Mouse (Mus musculus): ENCODE measurements around the gene Brinp2. TPM values are rescaled to one million over a fixed set of nuclear protein-coding genes. Genes with fewer than 3 reads are reported as not detected.
A peak's percentile ranks its signal among the peaks of the same experiment; 100 is the strongest.

The Brinp2 gene
- total and polyA plus RNA-seq, 3 experiments, result 0.20 to 0.25 (median 0.21) TPM

GRCm38 (mm10) chr1:158215581-158215980, 140.5 kb downstream of the Brinp2 start:
- no peak overlapping the region for H3K9ac ChIP-seq (ENCODE audit: low read depth, low read length)
- intact Hi-C loops (cut with DNase I), result no loop called here
- WGBS, result 71% methylated on average over 9 of the region's 9 CpGs
- no peak overlapping the region for H3K4me3 ChIP-seq
- H3K27me3 ChIP-seq (ENCODE audit: control insufficient read depth, insufficient read depth, low read length), result no peaks in the 10 kb centered on the region
- no peaks in the 10 kb centered on the region for H3K4me1 ChIP-seq (ENCODE audit: control insufficient read depth, insufficient read depth, low read length)
- no peaks in the 10 kb centered on the region for H3K79me2 ChIP-seq (replicated peaks; ENCODE audit: control insufficient read depth, insufficient read depth, low read length)
- no peak for DNase-seq
- no peaks in the 10 kb centered on the region for H3K36me3 ChIP-seq (ENCODE audit: control insufficient read depth, insufficient read depth, low read length)
- H3K27ac ChIP-seq, result no peak overlapping the region
- no peak for TF ChIP-seq CTCF (IDR thresholded peaks at IDR 0.05)
- no peak for TF ChIP-seq POLR2A (IDR thresholded peaks at IDR 0.05; ENCODE audit: insufficient read depth, low read depth, low read length)
- no peak for TF ChIP-seq EP300 (IDR thresholded peaks at IDR 0.05; ENCODE audit: insufficient read depth, low read depth, low read length)

GRCm38 (mm10) chr1:158214743-158215142, 141.4 kb downstream of the Brinp2 start:
- H3K79me2 ChIP-seq (replicated peaks; ENCODE audit: control insufficient read depth, insufficient read depth, low read length), result no peaks in the 10 kb centered on the region
- no peaks in the 10 kb centered on the region for H3K27me3 ChIP-seq (ENCODE audit: control insufficient read depth, insufficient read depth, low read length)
- no peaks in the 10 kb centered on the region for H3K36me3 ChIP-seq (ENCODE audit: control insufficient read depth, insufficient read depth, low read length)
- TF ChIP-seq CTCF (IDR thresholded peaks at IDR 0.05) (peak; percentile 22), EP300 (IDR thresholded peaks at IDR 0.05; ENCODE audit: insufficient read depth, low read depth, low read length) (no peak)
- no peak for DNase-seq
- H3K27ac ChIP-seq, result no peak overlapping the region
- intact Hi-C loops (cut with DNase I), result no loop called here
- WGBS, result 44% methylated on average over 5 of the region's 5 CpGs
- H3K4me1 ChIP-seq (ENCODE audit: control insufficient read depth, insufficient read depth, low read length), result no peaks in the 10 kb centered on the region
- H3K9ac ChIP-seq (ENCODE audit: low read depth, low read length), result no peak overlapping the region
- no peak overlapping the region for H3K4me3 ChIP-seq

GRCm38 (mm10) chr1:158213736-158214135, 142.4 kb downstream of the Brinp2 start:
- Histone ChIP-seq H3K27me3 (ENCODE audit: control insufficient read depth, insufficient read depth, low read length) (no peaks in the 10 kb centered on the region), H3K79me2 (replicated peaks; ENCODE audit: control insufficient read depth, insufficient read depth, low read length) (no peaks in the 10 kb centered on the region), H3K4me3 (no peak overlapping the region), H3K27ac (no peak overlapping the region), H3K36me3 (ENCODE audit: control insufficient read depth, insufficient read depth, low read length) (no peaks in the 10 kb centered on the region), H3K9ac (ENCODE audit: low read depth, low read length) (no peak overlapping the region), H3K4me1 (ENCODE audit: control insufficient read depth, insufficient read depth, low read length) (no peaks in the 10 kb centered on the region)
- TF ChIP-seq POLR2A (IDR thresholded peaks at IDR 0.05; ENCODE audit: insufficient read depth, low read depth, low read length), result no peak
- no peak for DNase-seq
- intact Hi-C loops (cut with DNase I), result no loop called here
- 69% methylated on average over 4 of the region's 4 CpGs for WGBS

GRCm38 (mm10) chr1:158207620-158208019, 148.5 kb downstream of the Brinp2 start:
- Histone ChIP-seq H3K9ac (ENCODE audit: low read depth, low read length) (no peak overlapping the region), H3K4me1 (ENCODE audit: control insufficient read depth, insufficient read depth, low read length) (no peaks in the 10 kb centered on the region), H3K27ac (no peak overlapping the region), H3K36me3 (ENCODE audit: control insufficient read depth, insufficient read depth, low read length) (no peaks in the 10 kb centered on the region), H3K27me3 (ENCODE audit: control insufficient read depth, insufficient read depth, low read length) (no peaks in the 10 kb centered on the region), H3K79me2 (replicated peaks; ENCODE audit: control insufficient read depth, insufficient read depth, low read length) (no peaks in the 10 kb centered on the region), H3K4me3 (no peak overlapping the region)
- no peak for DNase-seq
- 39% methylated on average over 2 of the region's 2 CpGs for WGBS
- intact Hi-C loops (cut with DNase I), result no loop called here
- no peak for TF ChIP-seq CTCF (IDR thresholded peaks at IDR 0.05)
- TF ChIP-seq EP300 (IDR thresholded peaks at IDR 0.05; ENCODE audit: insufficient read depth, low read depth, low read length), result no peak
- no peak for TF ChIP-seq POLR2A (IDR thresholded peaks at IDR 0.05; ENCODE audit: insufficient read depth, low read depth, low read length)

- intact Hi-C loops (cut with DNase I), result no loop called here
- H3K27ac ChIP-seq, result no peak overlapping the region
- H3K4me1 ChIP-seq (ENCODE audit: control insufficient read depth, insufficient read depth, low read length), result no peaks in the 10 kb centered on the region
- H3K79me2 ChIP-seq (replicated peaks; ENCODE audit: control insufficient read depth, insufficient read depth, low read length), result no peaks in the 10 kb centered on the region
- no peaks in the 10 kb centered on the region for H3K27me3 ChIP-seq (ENCODE audit: control insufficient read depth, insufficient read depth, low read length)
- no peak for TF ChIP-seq POLR2A (IDR thresholded peaks at IDR 0.05; ENCODE audit: insufficient read depth, low read depth, low read length)
- no peak for TF ChIP-seq EP300 (IDR thresholded peaks at IDR 0.05; ENCODE audit: insufficient read depth, low read depth, low read length)
- no peak for TF ChIP-seq CTCF (IDR thresholded peaks at IDR 0.05)
- 77% methylated on average over 2 of the region's 2 CpGs for WGBS
- H3K4me3 ChIP-seq, result no peak overlapping the region
- H3K36me3 ChIP-seq (ENCODE audit: control insufficient read depth, insufficient read depth, low read length), result no peaks in the 10 kb centered on the region
- no peak for DNase-seq
- no peak overlapping the region for H3K9ac ChIP-seq (ENCODE audit: low read depth, low read length)
Observed at GRCm38 (mm10) chr1:158202932-158203331, 153.2 kb downstream of the Brinp2 start.

Other genes with a start within 250 kb of the Brinp2 start
- gene Astn1, start 5.9 kb upstream of the Brinp2 start, total RNA-seq (2021), result 1 to 10 TPM in 1 of 2 experiments, under 1 TPM in 1; 0.91 to 1.0 TPM
- 0.64 and 0.76 TPM in 2 replicates for gene Astn1, start 5.9 kb upstream of the Brinp2 start, polyA plus RNA-seq (2012; rRNA removed)

Measured in heart, adult 2 months (tissue).